Mouse (Mus musculus): ENCODE measurements around the gene Arl6ip6.

Gene Arl6ip6

DNA sequence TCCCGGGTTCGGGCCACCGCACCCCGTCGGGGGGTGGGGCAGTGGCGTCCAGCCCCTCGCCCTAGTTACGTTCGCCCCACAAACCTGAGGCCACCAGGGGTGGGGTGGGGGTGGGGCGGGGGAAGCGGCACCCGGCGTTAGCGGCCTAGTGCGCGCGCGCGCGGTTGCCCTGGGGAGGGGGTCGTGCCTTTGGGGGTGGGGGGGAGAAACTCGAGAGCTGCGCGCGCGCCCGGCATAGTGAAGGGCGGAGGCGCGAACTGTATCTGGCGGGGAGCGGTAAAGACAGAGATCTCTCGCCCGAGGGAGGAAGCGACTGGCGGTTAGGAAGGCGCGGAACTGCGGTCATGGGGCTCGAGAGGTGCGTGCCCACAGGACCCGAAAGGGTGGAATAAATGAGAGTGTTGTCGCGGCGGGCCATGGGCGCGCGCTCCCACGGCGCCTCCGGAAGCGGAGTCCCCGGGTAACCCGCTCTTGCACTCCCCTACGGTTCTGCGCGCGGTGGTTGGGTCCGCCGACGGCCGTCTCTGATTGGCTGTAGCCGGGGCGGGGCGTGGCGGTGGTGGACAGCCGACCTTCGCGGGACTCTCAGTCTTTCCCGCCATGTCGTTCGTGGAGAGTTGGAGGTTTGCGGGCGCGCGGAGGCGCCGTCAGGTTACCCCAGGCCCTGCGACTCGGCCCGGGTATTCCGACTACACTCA, at the start of gene Arl6ip6:
TSS of gene Arl6ip6 (plus strand) at position 204 of the 698 bp plus-strand sequence.
- CTCF ChIA-PET = no interaction called here

DNA sequence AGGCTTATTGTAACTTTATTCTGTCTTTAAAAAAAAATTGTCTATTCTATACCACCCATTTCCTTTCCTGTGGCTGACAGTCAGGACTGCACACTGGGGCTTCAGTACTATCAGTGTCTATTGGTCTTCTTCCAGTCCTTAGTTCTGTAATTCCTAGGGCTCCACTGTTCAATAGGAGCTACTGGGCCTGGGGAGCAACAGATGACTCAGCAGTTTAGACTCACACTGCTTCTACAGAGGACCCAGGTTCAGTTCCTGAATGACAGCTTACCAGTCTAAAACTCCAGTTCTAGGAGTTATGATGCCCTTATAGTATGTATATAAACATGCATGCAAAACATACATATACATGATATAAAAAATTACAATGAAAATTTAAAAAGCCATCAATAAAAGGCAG, 44.7 kb upstream of the Arl6ip6 start:
- CTCF ChIA-PET = no interaction called here

DNA sequence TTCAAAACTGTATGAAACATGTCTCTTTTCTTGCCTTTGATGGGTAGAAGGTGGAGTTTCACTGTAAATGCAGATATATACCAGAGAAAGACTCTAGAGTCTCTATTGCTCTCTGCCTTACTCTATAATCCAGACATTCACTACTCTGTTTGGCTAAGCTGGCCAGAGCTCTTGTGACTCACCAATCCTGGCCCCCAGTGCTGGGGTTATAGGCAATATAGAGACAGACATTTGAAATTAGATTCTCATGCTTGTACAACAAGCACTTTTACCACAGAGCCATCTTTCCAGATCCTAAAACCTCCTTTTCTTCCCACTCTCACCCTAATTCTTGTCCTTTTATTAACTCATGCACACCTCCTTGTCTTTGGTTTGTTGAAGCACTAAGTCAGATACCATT, 17.6 kb upstream of the Arl6ip6 start:
- CTCF ChIA-PET = no interaction called here

DNA sequence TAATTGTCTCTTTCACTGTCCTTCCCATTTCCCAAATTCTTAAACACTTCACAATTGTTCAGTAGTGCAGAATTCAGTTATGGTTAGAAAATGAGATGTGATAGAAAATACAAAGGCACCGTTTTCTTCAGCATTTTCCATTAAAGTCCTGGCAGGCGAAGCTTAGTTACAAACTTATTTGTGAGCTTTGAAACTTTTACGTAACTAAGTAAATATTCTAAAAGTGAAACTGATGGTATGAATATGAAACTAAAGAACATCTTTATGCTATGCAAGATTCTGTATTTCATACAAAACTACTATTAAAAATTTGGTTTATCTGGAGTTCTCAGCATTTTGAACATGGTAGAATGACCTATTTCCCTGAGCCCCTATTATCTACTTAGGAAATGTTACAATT, 12.6 kb upstream of the Arl6ip6 start:
- CTCF ChIA-PET = no interaction called here

DNA sequence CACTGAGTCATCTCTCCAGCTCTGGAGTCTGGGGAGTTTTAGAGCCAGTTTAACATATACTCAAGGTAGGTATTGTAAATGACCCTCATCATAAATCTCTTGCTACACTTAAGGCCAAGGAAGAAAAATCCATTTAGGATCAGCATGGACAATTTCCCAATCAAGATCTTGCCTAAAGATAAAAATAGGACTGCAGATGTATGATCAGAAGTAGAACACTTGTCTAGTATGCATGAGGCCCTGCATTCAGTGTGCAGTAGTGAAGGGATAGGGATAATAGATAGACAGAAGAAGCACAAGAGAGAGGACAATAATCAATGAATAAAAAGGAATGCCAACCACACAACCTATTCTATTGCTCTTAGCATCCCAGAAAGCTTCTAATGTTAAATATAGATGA, 11.7 kb upstream of the Arl6ip6 start:
- CTCF ChIA-PET = interaction anchor here (0.6 kb wide), 1 partner anchor 496 kb away, joined by 5 read pairs; no protein-coding TSS in a partner anchor

DNA sequence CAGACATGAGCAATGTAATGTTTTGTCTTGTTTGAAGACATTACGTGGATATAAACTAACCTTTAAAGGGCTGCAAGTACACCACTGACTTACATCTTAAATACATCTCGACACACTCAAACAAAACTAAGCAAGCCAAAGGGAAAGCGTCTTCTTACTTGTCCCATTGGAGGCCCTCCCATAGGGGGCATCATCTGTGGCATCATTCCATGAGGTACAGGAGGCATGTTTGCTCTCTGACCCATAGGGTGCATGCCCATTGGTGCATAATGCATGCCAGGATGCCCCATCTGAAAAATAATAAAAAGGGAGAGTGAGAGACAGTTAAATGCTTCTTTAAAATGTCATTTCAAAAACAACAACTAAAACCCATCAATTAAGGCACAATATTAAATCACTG, 1.7 kb upstream of the Arl6ip6 start:
- CTCF ChIA-PET = interaction anchor here (0.6 kb wide), 1 partner anchor 120 kb away, joined by 12 read pairs; no protein-coding TSS in a partner anchor

DNA sequence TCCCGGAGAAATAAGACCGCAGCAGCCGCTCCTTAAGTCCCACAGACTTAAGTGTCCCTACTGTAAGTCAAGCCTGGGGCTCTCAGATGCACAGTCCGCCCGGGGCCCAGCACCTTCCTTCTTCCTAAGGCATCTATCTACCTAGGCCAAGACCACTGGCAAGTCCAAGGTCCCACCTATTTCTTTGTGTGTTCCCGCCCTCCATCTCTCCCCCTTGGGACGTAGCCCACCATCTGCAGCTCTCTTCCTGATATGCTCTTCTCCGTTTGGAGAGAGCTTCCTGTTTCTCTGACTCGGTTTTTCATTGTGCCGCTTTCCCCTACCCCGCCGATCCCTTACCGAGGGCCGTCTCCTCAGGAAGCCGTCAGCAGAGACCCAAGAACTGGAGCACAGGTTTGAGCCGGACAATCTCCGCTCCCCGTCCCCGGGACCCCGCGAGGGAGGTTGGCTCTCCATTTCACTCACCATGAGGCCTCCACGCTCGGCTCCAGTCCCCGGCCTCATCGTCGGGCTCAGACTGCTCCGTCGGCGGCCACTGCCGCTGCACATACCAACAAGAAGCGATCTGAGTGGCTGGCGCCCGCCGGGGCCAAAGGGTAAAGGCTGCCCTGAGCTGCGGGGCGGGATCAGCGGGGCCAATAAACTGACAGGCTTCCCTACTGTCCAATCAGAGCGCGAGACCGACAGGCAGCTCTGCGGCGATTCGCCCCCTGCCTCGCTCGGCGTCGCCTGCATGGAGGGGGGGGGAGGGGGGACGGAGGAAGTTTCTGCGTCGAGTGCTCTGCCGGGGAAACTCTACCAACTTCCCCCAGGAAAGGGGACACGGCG, 628 bp upstream of the Arl6ip6 start, which contains the start of gene Prpf40a:
TSS of gene Prpf40a (minus strand) at position 601 of the 828 bp plus-strand sequence.
- CTCF ChIA-PET = no interaction called here

DNA sequence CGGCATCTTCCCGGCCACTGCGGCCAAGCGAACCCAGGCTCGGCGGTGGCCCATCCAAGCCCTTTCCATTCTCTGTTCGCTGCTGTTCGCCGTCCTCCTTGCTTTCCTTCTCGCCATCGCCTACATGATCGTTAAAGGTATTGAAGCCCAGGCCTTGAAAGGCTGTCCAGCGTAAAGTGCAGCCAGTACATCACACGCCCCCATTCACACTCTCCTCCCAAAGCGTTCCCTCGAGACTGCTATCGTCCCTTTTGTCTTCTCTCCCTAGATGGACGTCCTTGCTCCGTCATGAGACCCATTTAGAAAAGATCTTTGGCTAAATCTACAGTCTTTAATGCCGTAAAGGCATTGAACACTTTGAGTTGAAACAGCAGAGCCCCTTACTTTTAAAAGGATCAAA, 860 bp downstream of the Arl6ip6 start:
- CTCF ChIA-PET = no interaction called here

DNA sequence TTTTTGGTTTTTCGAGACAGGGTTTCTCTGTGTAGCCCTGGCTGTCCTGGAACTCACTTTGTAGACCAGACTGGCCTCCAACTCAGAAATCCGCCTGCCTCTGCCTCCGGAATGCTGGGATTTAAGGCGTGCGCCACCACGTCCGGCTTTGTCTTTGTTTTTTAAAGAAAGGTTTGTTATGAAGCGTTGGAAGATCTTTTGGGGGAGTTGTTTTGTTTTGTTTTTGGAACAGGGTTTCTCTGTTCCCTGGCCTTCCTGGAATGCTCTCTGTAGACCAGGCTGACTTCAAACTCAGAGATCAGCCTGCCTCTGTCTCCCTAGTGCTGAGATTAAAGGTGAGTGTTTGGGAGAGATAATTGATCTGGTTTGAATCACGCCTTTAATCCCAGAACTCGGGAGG, 4.9 kb downstream of the Arl6ip6 start:
- CTCF ChIA-PET = no interaction called here

DNA sequence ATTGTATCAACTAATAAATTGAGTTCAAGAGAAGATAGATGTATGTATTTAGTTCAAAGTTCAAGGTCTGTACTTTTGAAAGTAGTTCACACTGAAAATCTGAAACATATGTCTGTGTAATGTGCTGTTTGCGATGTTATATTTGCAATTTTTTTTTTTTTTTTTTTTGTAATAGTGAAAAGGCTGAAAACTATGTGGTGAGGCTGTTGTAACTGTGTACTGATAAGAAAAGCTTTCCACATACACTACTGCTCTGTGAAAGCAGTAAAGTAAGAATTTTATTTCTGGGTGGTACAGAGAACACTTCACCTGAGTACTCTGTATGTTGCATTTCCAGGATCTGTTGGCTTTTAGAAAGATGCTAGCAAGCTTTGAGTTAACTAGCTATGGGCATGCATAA, 7.7 kb downstream of the Arl6ip6 start:
- CTCF ChIA-PET = interaction anchor here (0.7 kb wide), 1 partner anchor 34 kb away, joined by 12 read pairs; no protein-coding TSS in a partner anchor

DNA sequence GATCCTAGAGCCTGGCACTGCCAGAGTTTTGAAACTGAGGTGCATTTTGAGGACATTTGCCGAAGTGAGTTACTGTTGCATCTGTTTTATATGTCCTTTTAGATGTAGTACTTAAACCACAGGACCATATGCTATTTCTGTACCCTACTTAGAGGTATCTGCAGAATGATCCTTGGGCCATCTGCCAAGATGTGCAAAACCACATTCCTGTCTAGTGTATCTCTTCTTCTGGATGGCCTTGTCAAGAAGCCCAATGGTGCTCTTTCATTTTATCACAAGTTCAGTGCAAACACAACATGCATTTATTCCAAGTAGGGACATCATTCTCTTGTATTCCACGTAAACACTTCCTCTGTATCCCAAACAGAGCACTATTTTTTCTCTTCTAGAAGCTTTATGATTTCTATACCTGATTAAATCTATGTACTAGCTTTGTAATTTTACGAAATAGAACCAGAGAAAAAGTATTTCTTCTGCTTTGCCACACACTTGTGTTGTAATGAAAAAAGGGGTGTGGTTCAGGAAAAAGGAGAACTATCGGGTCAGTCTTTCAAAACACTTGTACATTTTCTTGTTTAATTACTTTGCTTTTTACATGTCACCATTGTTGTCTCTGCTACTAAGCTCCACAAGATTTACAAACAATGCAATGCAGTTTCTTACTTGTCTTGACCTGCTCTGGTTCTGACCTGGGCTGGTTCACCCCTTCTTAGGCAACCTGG, 8.8 kb downstream of the Arl6ip6 start:
- CTCF ChIA-PET = no interaction called here

DNA sequence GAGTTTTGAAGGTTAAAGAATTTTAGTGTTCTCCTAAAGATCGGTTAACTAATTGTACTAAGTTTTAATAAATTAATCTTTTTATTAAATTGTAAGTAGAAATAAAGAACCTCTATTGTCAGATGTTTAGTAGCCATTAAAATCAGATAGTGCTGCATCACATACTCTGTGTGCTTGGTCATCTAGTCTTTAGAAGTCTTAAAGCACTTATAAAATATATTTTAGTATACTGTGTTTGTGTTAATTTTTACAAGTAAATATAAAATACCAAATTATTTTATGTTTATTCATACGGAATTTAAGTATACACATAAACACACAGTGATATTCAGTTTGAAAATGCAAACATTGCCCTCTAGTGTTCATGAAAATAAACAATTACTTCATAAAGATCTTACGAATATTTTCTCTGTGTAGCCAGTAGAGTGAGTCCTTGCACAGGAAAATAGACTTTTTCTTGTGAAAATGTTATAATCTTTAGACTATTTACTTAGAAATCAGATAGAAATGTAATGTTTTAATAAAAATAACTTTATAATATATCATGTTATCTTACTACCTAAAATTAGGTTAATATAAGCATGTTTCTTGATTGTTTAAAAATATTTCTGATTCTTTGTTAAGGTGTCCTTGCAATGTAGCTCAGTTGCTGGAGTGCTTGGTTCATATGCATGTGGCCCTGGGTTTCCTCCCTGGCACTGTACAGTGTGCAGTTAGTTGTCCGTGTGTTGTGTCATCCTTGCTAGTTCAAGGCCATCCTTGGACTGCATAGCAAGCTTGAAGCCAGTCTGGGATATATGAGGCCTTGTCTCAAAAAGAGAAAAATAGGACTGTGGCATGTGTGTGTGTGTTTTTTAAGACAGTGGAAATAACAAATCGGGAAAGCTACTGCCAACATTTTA, 13.1 kb downstream of the Arl6ip6 start:
- CTCF ChIA-PET = interaction anchor here (1.0 kb wide), 1 partner anchor 881 kb away, joined by 4 read pairs; the partner anchor contains the start of gene Rprm

DNA sequence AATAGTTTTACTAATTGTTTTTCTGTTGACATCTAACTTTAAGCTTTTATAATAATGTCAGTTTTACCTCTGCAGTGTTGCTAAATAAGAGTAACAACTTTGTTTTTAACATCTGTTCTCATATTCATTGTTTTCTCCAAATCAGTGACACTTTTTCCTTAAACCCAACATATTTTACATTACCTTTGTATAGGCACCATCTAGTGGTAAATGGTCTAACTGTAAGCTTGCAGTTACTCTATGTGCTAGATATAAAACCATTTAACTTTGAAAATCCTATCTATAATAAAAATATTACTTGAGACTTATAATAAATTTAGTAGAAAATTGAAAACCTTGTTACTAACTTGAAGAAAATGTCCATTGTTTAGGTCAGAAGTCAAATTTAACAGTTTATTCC, 15.2 kb downstream of the Arl6ip6 start:
- CTCF ChIA-PET = no interaction called here

DNA sequence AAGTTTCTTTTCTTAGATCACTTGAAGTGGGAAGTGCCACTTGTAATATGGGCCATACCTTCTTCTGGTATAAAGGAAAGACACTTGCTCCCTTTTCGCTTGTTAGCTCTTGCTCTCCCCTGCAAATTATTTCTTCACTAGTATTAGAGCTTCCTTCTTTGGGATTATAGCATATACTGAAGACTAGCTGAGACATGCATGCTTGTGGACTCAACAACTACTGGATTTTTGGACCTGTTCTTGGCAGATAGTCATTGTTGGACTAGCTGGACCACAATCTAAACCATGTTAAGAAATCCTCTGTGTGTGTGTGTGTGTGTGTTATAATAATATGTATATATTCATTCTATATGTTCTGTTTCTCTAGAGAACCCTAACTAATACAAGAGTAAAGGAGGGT, 22.0 kb downstream of the Arl6ip6 start:
- CTCF ChIA-PET = no interaction called here

DNA sequence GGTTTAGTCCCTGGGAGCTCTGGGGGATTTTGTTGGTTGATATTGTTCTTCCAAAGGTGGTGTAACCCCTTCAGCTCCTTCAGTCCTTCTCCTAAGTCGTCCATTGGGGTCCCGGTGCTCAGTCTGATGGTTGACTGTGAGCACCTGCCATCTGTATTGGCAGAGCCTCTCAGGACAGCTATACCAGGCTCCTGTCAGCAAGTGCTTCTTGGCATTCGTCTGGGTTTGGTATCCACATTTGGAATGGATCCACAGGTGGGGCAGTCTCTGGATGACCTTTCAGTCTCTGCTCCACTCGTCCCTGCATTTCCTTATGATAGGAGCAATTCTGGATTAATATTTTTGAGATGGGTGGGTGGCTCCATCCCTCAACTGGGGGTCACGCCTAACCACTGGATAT, 30.7 kb downstream of the Arl6ip6 start:
- CTCF ChIA-PET = no interaction called here

DNA sequence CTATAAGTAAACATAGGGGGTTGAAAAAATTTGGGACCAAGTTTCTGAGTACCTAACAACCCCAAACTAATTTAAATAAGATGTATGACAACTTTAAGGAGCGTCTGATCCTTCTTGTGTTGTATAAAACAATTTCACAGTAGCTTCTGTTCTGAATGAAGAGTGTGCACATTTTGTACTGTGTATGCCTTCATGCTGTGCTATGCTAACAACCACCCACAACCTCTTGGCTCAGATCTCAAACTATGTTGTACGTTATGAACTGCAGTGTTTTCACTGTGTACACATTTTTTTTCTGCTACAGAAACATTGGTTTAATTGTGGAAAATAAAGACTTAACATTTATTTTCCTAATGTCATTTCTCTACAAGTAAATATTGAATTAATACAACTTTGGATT, 65.5 kb downstream of the Arl6ip6 start:
- CTCF ChIA-PET = no interaction called here
